Mouse (Mus musculus): ENCODE results near the gene Slc30a1. TPM values are rescaled to one million over a fixed set of nuclear protein-coding genes. Genes with fewer than 3 reads are reported as not detected.
A peak's percentile ranks its signal among the peaks of the same experiment; 100 is the strongest.

Gene Slc30a1
- polyA plus RNA-seq, 1 experiment from 2014 or later, result 5.6 TPM

- Histone ChIP-seq H3K36me3 (ENCODE audit: insufficient read depth, low read length) (no peaks in the 10 kb centered on the region), H3K4me1 (replicated peaks; ENCODE audit: insufficient read depth, low read length) (no peaks in the 10 kb centered on the region), H3K4me2 (ENCODE audit: low read length) (no peak overlapping the region), H3K9ac (ENCODE audit: low read depth, low read length) (no peak overlapping the region), H3K4me3 (replicated peaks; ENCODE audit: low read depth, low read length) (no peak overlapping the region), H3K27ac (no peak overlapping the region), H3K9me3 (replicated peaks; ENCODE audit: low read length) (no peaks in the 10 kb centered on the region), H3K27me3 (ENCODE audit: insufficient read depth, low read length) (no peaks in the 10 kb centered on the region)
- no peak for ATAC-seq (replicated peaks; ENCODE audit: low FRiP score, low read depth)
- DNase-seq (ENCODE audit: low spot score), result no peak
- TF ChIP-seq CTCF (IDR thresholded peaks at IDR 0.05; ENCODE audit: low read depth), result no peak
- WGBS, result 80% methylated on average over 8 of the region's 8 CpGs
Observed at GRCm38 (mm10) chr1:191864551-191865027, 42.0 kb upstream of the Slc30a1 start.

GRCm38 (mm10) chr1:191872076-191872710 is 34.4 kb upstream of the Slc30a1 start:
- ATAC-seq (replicated peaks; ENCODE audit: low FRiP score, low read depth) (no peak), DNase-seq (ENCODE audit: low spot score) (no peak)
- Histone ChIP-seq H3K9me3 (replicated peaks; ENCODE audit: low read length) (no peaks in the 10 kb centered on the region), H3K4me1 (replicated peaks; ENCODE audit: insufficient read depth, low read length) (no peaks in the 10 kb centered on the region), H3K27ac (no peak overlapping the region), H3K9ac (ENCODE audit: low read depth, low read length) (no peak overlapping the region), H3K4me2 (ENCODE audit: low read length) (no peak overlapping the region), H3K36me3 (ENCODE audit: insufficient read depth, low read length) (no peaks in the 10 kb centered on the region), H3K27me3 (ENCODE audit: insufficient read depth, low read length) (no peaks in the 10 kb centered on the region), H3K4me3 (replicated peaks; ENCODE audit: low read depth, low read length) (no peak overlapping the region)
- 66% methylated on average over 6 of the region's 6 CpGs for WGBS
- no peak for TF ChIP-seq CTCF (IDR thresholded peaks at IDR 0.05; ENCODE audit: low read depth)

GRCm38 (mm10) chr1:191875006-191875405 is 31.6 kb upstream of the Slc30a1 start:
- Histone ChIP-seq H3K4me3 (replicated peaks; ENCODE audit: low read depth, low read length) (no peak overlapping the region), H3K9ac (ENCODE audit: low read depth, low read length) (no peak overlapping the region), H3K4me2 (ENCODE audit: low read length) (no peak overlapping the region), H3K9me3 (replicated peaks; ENCODE audit: low read length) (no peaks in the 10 kb centered on the region), H3K36me3 (ENCODE audit: insufficient read depth, low read length) (no peaks in the 10 kb centered on the region), H3K4me1 (replicated peaks; ENCODE audit: insufficient read depth, low read length) (no peaks in the 10 kb centered on the region), H3K27ac (no peak overlapping the region), H3K27me3 (ENCODE audit: insufficient read depth, low read length) (no peaks in the 10 kb centered on the region)
- ATAC-seq (replicated peaks; ENCODE audit: low FRiP score, low read depth) (no peak), DNase-seq (ENCODE audit: low spot score) (no peak)
- no peak for TF ChIP-seq CTCF (IDR thresholded peaks at IDR 0.05; ENCODE audit: low read depth)
- WGBS, result 81% methylated on average over 7 of the region's 7 CpGs

- Histone ChIP-seq H3K36me3 (ENCODE audit: insufficient read depth, low read length) (no peaks in the 10 kb centered on the region), H3K27me3 (ENCODE audit: insufficient read depth, low read length) (no peaks in the 10 kb centered on the region), H3K27ac (no peak overlapping the region), H3K4me2 (ENCODE audit: low read length) (no peak overlapping the region), H3K4me1 (replicated peaks; ENCODE audit: insufficient read depth, low read length) (no peaks in the 10 kb centered on the region), H3K4me3 (replicated peaks; ENCODE audit: low read depth, low read length) (no peak overlapping the region), H3K9me3 (replicated peaks; ENCODE audit: low read length) (no peaks in the 10 kb centered on the region), H3K9ac (ENCODE audit: low read depth, low read length) (no peak overlapping the region)
- DNase-seq (ENCODE audit: low spot score) (no peak), ATAC-seq (replicated peaks; ENCODE audit: low FRiP score, low read depth) (peak; percentile 46)
- 38% methylated on average over 9 of the region's 9 CpGs for WGBS
- TF ChIP-seq CTCF (IDR thresholded peaks at IDR 0.05; ENCODE audit: low read depth), result no peak
Observed at GRCm38 (mm10) chr1:191875683-191876305, 30.8 kb upstream of the Slc30a1 start.

- no peak overlapping the region for H3K9ac ChIP-seq (ENCODE audit: low read depth, low read length)
- ATAC-seq (replicated peaks; ENCODE audit: low FRiP score, low read depth) (no peak), DNase-seq (ENCODE audit: low spot score) (no peak)
- no peaks in the 10 kb centered on the region for H3K4me1 ChIP-seq (replicated peaks; ENCODE audit: insufficient read depth, low read length)
- no peaks in the 10 kb centered on the region for H3K9me3 ChIP-seq (replicated peaks; ENCODE audit: low read length)
- no peak overlapping the region for H3K4me3 ChIP-seq (replicated peaks; ENCODE audit: low read depth, low read length)
- no peak overlapping the region for H3K4me2 ChIP-seq (ENCODE audit: low read length)
- no peak for TF ChIP-seq CTCF (IDR thresholded peaks at IDR 0.05; ENCODE audit: low read depth)
- no peak overlapping the region for H3K27ac ChIP-seq
- no peaks in the 10 kb centered on the region for H3K27me3 ChIP-seq (ENCODE audit: insufficient read depth, low read length)
- no peaks in the 10 kb centered on the region for H3K36me3 ChIP-seq (ENCODE audit: insufficient read depth, low read length)
- 33% methylated on average over 10 of the region's 10 CpGs for WGBS
Observed at GRCm38 (mm10) chr1:191877681-191878080, 28.9 kb upstream of the Slc30a1 start.

- Histone ChIP-seq H3K27ac (no peak overlapping the region), H3K4me1 (replicated peaks; ENCODE audit: insufficient read depth, low read length) (no peaks in the 10 kb centered on the region), H3K36me3 (ENCODE audit: insufficient read depth, low read length) (no peaks in the 10 kb centered on the region), H3K4me3 (replicated peaks; ENCODE audit: low read depth, low read length) (no peak overlapping the region), H3K27me3 (ENCODE audit: insufficient read depth, low read length) (no peaks in the 10 kb centered on the region), H3K9me3 (replicated peaks; ENCODE audit: low read length) (no peaks in the 10 kb centered on the region), H3K4me2 (ENCODE audit: low read length) (no peak overlapping the region), H3K9ac (ENCODE audit: low read depth, low read length) (no peak overlapping the region)
- ATAC-seq (replicated peaks; ENCODE audit: low FRiP score, low read depth) (no peak), DNase-seq (ENCODE audit: low spot score) (no peak)
- WGBS, result 75% methylated on average over 4 of the region's 4 CpGs
- TF ChIP-seq CTCF (IDR thresholded peaks at IDR 0.05; ENCODE audit: low read depth), result no peak
Observed at GRCm38 (mm10) chr1:191878518-191878921, 28.0 kb upstream of the Slc30a1 start.

Data from kidney, postnatal 0 days (tissue).